Mouse (Mus musculus) liver, adult (tissue): ENCODE measurements around the gene Ints3.

ENCODE experiments used
- GATA4 ChIP-seq: IDR thresholded peaks from 2 replicates; pipeline ENCODE4 v1.6.1; 2014; ENCODE audit warnings: mild to moderate bottlenecking, low read length; ENCODE audit not compliant: insufficient replicate concordance

The Ints3 gene

DNA sequence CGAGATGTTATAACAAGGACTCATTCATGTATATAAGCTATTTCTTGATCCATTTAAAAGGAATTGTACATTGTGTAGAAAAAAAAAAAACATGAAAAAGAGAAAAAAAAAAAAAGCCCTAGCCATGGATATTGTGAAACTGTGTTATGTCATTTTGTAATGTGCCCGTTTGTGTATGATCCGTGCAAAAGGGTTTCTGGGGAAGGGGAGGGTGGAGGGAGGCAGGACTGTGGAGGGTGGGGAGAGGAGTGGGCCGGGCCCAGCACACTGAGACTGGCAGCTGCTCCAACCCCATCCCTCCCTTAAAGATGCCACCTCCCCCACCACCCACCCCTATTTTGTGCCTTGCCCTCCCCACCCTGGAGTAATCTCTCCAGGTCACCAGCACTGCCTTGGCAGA is 71.9 kb downstream of the Ints3 start:
- no peak for TF ChIP-seq GATA4

DNA sequence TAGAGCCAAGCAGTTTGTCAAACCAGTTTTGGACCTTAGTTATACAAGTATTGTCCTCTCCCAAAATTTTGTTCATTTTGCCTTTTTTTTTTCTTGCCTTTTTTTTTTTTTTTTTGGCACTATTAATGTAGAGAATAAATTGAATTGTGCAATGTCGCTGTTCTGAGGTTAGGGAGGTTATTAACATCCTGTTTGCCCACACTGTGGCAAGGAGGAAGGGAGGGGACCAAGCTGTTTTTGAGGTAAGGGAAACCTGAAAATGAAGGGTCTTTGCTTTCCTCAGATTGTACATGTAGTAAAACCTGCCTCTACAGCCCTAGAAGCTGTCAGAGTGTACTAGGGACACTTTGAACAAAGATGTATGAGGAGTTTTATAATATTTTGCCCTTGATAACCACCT is 74.2 kb downstream of the Ints3 start:
- no peak for TF ChIP-seq GATA4

DNA sequence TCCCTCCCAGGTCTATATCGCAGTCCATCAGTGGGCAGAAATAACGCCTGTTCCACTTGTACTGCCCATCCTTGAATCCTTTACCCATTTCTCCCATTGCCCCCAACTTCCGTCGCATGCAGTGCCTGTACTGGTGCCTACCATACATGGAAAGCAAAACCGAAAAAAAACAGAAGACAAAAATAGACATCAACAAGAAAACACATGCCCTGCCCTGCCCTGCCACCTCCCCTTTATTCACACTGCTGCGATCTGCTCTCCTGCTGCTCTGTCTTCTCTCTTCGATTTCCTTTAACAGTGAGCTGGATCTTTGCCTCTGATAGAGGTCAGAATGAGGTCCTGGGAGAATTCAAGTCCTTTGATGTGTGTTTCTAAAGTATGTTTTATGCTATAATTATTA is 75.5 kb downstream of the Ints3 start:
- no peak for TF ChIP-seq GATA4

DNA sequence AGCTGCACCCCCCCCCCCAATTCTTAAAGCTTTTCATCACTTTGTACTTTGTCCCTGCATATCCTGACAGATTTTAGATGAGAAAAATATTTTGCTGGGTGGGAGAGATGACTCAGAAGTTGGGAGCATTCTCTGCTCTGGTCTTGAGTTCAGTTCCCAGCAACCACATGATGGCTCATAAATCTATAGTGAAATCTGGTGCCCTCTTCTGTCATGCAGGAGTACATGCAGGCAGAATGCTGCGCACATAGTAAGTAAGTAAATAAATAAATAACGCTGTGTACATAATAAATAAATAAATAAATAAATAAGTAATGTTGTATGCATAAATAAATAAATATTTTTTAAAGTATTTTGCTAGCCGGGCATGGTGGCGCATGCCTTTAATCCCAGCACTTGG is 85.6 kb downstream of the Ints3 start:
- no peak for TF ChIP-seq GATA4
